Mouse (Mus musculus): ENCODE measurements around the gene Ppp2r3d. TPM values are rescaled to one million over a fixed set of nuclear protein-coding genes. Genes with fewer than 3 reads are reported as not detected.

Gene Ppp2r3d
- polyA plus RNA-seq, 1 experiment from 2014 or later, result 118 TPM

DNA sequence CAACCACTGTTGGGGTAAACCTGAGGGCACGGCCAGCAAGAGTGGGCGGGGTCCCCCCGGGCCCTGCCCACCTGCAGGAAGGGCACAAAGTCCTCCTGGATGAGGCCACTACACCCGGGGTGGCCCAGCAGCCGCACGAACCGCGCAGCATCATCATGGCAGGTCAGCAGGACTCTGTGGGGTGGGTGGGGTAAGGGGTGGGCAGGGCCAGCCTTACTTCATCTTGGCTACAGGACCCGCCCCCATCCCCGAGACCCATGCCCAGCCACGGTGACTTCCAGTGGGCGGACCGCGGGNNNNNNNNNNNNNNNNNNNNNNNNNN, 36.0 kb downstream of the Ppp2r3d start:
- Histone ChIP-seq H3K9me3 (ENCODE audit: control insufficient read depth, low read length) (no peaks in the 10 kb centered on the region), H3K27me3 (ENCODE audit: control insufficient read depth, insufficient read depth, low read length) (no peaks in the 10 kb centered on the region), H3K4me2 (replicated peaks; ENCODE audit: low read depth, low read length) (no peak overlapping the region), H3K4me1 (replicated peaks; ENCODE audit: control insufficient read depth, insufficient read depth, low read length) (no peaks in the 10 kb centered on the region), H3K9ac (ENCODE audit: low read depth, low read length) (no peak overlapping the region), H3K36me3 (ENCODE audit: control insufficient read depth, insufficient read depth, low read length) (peaks cover 28% of the 10 kb centered on the region), H3K27ac (ENCODE audit: low read depth, low read length) (no peak overlapping the region), H3K4me3 (ENCODE audit: low read depth, low read length) (no peak overlapping the region)
- DNase-seq (ENCODE audit: low spot score) (no peak), ATAC-seq (ENCODE audit: low FRiP score) (peak; percentile 79; the same call in 1 of the 2 replicates)
- WGBS, result 85% methylated on average over 14 of the region's 14 CpGs

- Histone ChIP-seq H3K4me3 (ENCODE audit: low read depth, low read length) (no peak overlapping the region), H3K27ac (ENCODE audit: low read depth, low read length) (no peak overlapping the region), H3K9me3 (ENCODE audit: control insufficient read depth, low read length) (no peaks in the 10 kb centered on the region), H3K4me1 (replicated peaks; ENCODE audit: control insufficient read depth, insufficient read depth, low read length) (no peaks in the 10 kb centered on the region), H3K36me3 (ENCODE audit: control insufficient read depth, insufficient read depth, low read length) (peaks cover 28% of the 10 kb centered on the region), H3K4me2 (replicated peaks; ENCODE audit: low read depth, low read length) (no peak overlapping the region), H3K9ac (ENCODE audit: low read depth, low read length) (no peak overlapping the region), H3K27me3 (ENCODE audit: control insufficient read depth, insufficient read depth, low read length) (no peaks in the 10 kb centered on the region)
- WGBS, result 93% methylated on average over 29 of the region's 29 CpGs
- DNase-seq (ENCODE audit: low spot score) (peak; percentile 8), ATAC-seq (ENCODE audit: low FRiP score) (peak; percentile 78)
These were observed 36.6 kb downstream of the Ppp2r3d start for GRCm38 (mm10) chr9:124439848-124440723.

DNA sequence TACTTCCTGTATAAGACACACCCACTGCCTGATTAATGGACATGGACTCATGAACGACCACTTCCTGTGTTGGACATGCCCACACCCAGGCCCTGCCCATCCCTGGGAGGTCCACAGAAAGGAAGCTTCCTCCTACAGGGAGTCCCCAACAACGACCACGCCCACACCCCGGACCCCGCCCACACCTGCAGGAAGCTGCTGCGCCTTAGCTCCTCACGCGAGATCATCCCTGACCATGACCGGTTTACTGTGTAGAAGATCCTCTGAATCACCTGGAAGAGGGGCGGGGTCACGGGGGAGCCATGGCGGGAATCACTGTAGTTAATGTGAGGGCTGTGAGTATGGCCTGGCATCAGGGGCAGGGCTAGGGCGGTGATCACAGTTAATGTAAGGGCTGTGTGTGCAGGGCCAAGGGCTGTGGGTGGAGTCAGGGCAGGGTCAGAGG, 37.3 kb downstream of the Ppp2r3d start:
- Histone ChIP-seq H3K4me3 (ENCODE audit: low read depth, low read length) (no peak overlapping the region), H3K27ac (ENCODE audit: low read depth, low read length) (no peak overlapping the region), H3K9me3 (ENCODE audit: control insufficient read depth, low read length) (no peaks in the 10 kb centered on the region), H3K4me2 (replicated peaks; ENCODE audit: low read depth, low read length) (no peak overlapping the region), H3K27me3 (ENCODE audit: control insufficient read depth, insufficient read depth, low read length) (no peaks in the 10 kb centered on the region), H3K9ac (ENCODE audit: low read depth, low read length) (no peak overlapping the region), H3K4me1 (replicated peaks; ENCODE audit: control insufficient read depth, insufficient read depth, low read length) (no peaks in the 10 kb centered on the region), H3K36me3 (ENCODE audit: control insufficient read depth, insufficient read depth, low read length) (peaks cover 28% of the 10 kb centered on the region)
- WGBS, result 95% methylated on average over 13 of the region's 13 CpGs
- ATAC-seq (ENCODE audit: low FRiP score), result peak; percentile 66
- peak; percentile 5 for DNase-seq (ENCODE audit: low spot score)

DNA sequence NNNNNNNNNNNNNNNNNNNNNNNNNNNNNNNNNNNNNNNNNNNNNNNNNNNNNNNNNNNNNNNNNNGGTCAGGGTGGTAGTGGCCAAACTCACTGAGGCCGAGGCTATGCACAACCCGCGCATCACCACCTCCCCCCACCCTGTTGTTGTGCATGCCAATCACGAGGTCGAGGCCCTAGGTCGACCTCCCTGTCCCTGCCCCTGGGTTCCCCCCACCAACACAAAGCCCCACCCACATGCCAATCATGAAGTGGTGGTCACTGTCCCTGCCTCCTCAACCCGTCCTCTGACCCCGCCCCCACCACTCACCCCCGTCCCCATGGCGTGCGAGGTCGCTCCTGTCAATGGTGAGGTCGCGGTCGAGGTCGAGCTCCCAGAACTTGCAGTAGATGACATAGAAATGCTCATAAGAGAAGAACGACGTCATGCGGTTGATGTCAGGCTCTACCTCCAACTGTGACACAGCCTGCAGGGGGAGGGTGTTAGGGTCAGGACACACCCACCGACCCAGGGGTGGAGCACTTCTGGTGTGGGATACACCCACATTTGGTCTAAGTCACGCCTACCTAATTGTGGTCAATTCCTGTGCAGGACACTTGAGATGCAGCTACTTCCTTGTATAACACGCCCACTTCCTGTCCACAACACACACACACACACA, 37.9 kb downstream of the Ppp2r3d start:
- ATAC-seq (ENCODE audit: low FRiP score) (no peak; the same call in 1 of the 2 replicates), DNase-seq (ENCODE audit: low spot score) (peak; percentile 1)
- Histone ChIP-seq H3K4me1 (replicated peaks; ENCODE audit: control insufficient read depth, insufficient read depth, low read length) (no peaks in the 10 kb centered on the region), H3K4me2 (replicated peaks; ENCODE audit: low read depth, low read length) (no peak overlapping the region), H3K9me3 (ENCODE audit: control insufficient read depth, low read length) (no peaks in the 10 kb centered on the region), H3K27ac (ENCODE audit: low read depth, low read length) (no peak overlapping the region), H3K9ac (ENCODE audit: low read depth, low read length) (no peak overlapping the region), H3K27me3 (ENCODE audit: control insufficient read depth, insufficient read depth, low read length) (no peaks in the 10 kb centered on the region), H3K36me3 (ENCODE audit: control insufficient read depth, insufficient read depth, low read length) (peaks cover 28% of the 10 kb centered on the region), H3K4me3 (ENCODE audit: low read depth, low read length) (no peak overlapping the region)
- WGBS, result 94% methylated on average over 22 of the region's 22 CpGs

DNA sequence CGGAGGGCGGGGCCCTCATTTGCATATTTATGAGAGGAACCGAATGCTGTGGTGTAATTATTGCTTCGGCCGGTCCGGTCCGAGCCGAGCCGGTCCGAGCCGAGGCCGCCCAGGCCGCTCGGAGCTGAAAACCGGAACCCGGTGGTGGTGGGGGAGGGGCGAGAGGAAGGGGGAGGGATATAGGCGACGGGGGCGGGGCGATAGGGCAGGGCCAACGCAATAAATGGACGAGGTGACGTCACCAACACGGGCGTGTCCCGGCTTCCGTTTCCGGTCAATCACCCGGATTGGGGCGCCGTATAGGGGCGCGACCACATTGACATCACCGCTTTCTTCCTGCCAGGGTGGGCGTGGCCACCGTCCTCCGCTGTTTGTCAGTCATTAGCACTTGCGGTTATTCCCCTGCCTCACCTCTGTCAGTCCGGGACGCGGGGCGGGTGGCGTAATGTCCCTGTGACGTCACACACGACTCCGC, 51.2 kb downstream of the Ppp2r3d start:
- Histone ChIP-seq H3K36me3 (ENCODE audit: control insufficient read depth, insufficient read depth, low read length) (no peaks in the 10 kb centered on the region), H3K9me3 (ENCODE audit: control insufficient read depth, low read length) (no peaks in the 10 kb centered on the region), H3K9ac (ENCODE audit: low read depth, low read length) (peak overlapping the region; percentile 44), H3K4me1 (replicated peaks; ENCODE audit: control insufficient read depth, insufficient read depth, low read length) (no peaks in the 10 kb centered on the region), H3K4me2 (replicated peaks; ENCODE audit: low read depth, low read length) (peak overlapping the region; percentile 52), H3K27ac (ENCODE audit: low read depth, low read length) (peak overlapping the region; percentile 94), H3K27me3 (ENCODE audit: control insufficient read depth, insufficient read depth, low read length) (no peaks in the 10 kb centered on the region), H3K4me3 (ENCODE audit: low read depth, low read length) (peak overlapping the region; percentile 64)
- DNase-seq (ENCODE audit: low spot score) (peak; percentile 97), ATAC-seq (ENCODE audit: low FRiP score) (peak; percentile 57)
- under 1% methylated on average over 44 of the region's 47 CpGs for WGBS

- Histone ChIP-seq H3K4me3 (ENCODE audit: low read depth, low read length) (peak overlapping the region; percentile 64), H3K4me1 (replicated peaks; ENCODE audit: control insufficient read depth, insufficient read depth, low read length) (no peaks in the 10 kb centered on the region), H3K9me3 (ENCODE audit: control insufficient read depth, low read length) (no peaks in the 10 kb centered on the region), H3K27me3 (ENCODE audit: control insufficient read depth, insufficient read depth, low read length) (no peaks in the 10 kb centered on the region), H3K27ac (ENCODE audit: low read depth, low read length) (peak overlapping the region; percentile 94), H3K4me2 (replicated peaks; ENCODE audit: low read depth, low read length) (peak overlapping the region; percentile 52), H3K36me3 (ENCODE audit: control insufficient read depth, insufficient read depth, low read length) (no peaks in the 10 kb centered on the region), H3K9ac (ENCODE audit: low read depth, low read length) (peak overlapping the region; percentile 69)
- WGBS, result under 1% methylated on average over 48 of the region's 48 CpGs
- ATAC-seq (ENCODE audit: low FRiP score) (peak; percentile 84), DNase-seq (ENCODE audit: low spot score) (peak; percentile 98)
These were observed 51.9 kb downstream of the Ppp2r3d start for GRCm38 (mm10) chr9:124424542-124425410.

- DNase-seq (ENCODE audit: low spot score) (no peak), ATAC-seq (ENCODE audit: low FRiP score) (peak; percentile 22)
- Histone ChIP-seq H3K4me1 (replicated peaks; ENCODE audit: control insufficient read depth, insufficient read depth, low read length) (no peaks in the 10 kb centered on the region), H3K9me3 (ENCODE audit: control insufficient read depth, low read length) (no peaks in the 10 kb centered on the region), H3K4me3 (ENCODE audit: low read depth, low read length) (peak overlapping the region; percentile 64), H3K27me3 (ENCODE audit: control insufficient read depth, insufficient read depth, low read length) (no peaks in the 10 kb centered on the region), H3K4me2 (replicated peaks; ENCODE audit: low read depth, low read length) (peak overlapping the region; percentile 33), H3K36me3 (ENCODE audit: control insufficient read depth, insufficient read depth, low read length) (no peaks in the 10 kb centered on the region), H3K27ac (ENCODE audit: low read depth, low read length) (peak overlapping the region; percentile 94), H3K9ac (ENCODE audit: low read depth, low read length) (peak overlapping the region; percentile 69)
- under 1% methylated on average over 27 of the region's 27 CpGs for WGBS
These were observed 52.5 kb downstream of the Ppp2r3d start for GRCm38 (mm10) chr9:124424292-124424541.

DNA sequence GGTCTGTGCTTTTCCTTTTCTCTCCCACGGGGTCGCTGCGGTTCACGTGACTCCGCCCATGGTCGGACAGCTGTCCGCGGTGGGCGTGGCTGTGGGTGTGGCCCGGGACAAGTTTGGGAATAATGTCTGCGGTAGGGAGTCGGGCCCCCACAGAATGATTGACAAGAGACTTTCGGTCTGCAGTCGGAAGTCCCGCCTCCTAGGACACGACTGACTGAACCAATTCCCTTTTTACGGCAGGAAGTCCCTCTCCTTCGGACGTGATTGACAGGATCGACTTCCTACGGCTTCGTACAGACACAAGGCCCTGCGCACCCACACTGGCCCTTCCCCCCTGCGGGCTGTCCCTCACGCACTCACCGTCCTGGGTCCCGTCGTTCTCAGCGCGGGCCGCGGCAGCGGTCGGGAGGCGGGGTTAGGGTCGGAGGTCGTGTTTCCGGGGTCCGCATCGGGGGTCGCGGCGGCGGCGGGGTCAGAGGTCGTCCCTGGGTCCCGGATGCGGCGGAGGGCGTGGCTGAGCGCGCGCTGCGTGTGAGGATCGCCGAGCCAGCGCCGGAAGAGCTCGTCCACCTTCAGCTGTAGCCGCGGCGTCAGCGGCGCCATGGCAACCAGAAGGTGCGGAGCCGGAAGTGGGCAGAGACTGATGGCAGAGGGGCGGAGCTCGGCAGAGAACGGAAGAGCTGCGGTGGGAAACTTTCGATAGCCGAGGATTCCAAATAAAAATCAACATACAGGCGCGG, 53.0 kb downstream of the Ppp2r3d start:
- DNase-seq (ENCODE audit: low spot score) (peak; percentile 95), ATAC-seq (ENCODE audit: low FRiP score) (peak; percentile 78)
- H3K27me3 ChIP-seq (ENCODE audit: control insufficient read depth, insufficient read depth, low read length), result no peaks in the 10 kb centered on the region
- no peaks in the 10 kb centered on the region for H3K36me3 ChIP-seq (ENCODE audit: control insufficient read depth, insufficient read depth, low read length)
- peak overlapping the region; percentile 64 for H3K4me3 ChIP-seq (ENCODE audit: low read depth, low read length)
- H3K9ac ChIP-seq (ENCODE audit: low read depth, low read length), result peak overlapping the region; percentile 69
- no peaks in the 10 kb centered on the region for H3K9me3 ChIP-seq (ENCODE audit: control insufficient read depth, low read length)
- H3K4me2 ChIP-seq (replicated peaks; ENCODE audit: low read depth, low read length), result peak overlapping the region; percentile 61
- H3K27ac ChIP-seq (ENCODE audit: low read depth, low read length), result peak overlapping the region; percentile 94
- no peaks in the 10 kb centered on the region for H3K4me1 ChIP-seq (replicated peaks; ENCODE audit: control insufficient read depth, insufficient read depth, low read length)
- WGBS, result under 1% methylated on average over 71 of the region's 74 CpGs

All from hindbrain, embryonic 11.5 days (tissue).